In the genomic region with DNA sequence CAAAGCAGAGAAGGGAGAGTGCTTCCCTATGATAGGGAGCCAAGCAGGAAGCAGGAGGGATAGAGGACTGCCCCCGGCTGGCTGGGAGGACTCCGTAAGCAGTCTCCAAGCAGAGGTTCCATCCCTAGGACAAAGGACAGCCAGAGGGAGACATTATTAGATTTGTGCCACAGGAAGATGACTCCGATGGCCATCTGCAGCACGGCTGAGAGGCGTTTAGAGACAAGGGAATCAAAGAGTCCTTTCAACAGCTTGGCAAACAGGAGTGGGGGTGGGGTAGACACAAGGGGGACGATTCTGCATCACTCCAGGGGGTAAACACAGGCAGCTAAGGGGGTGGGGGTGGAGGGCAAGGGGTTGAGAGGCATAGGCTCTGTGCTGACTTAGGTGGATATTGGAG, we compare ENCODE assay signal across 18 mouse cellular contexts.
A peak's percentile ranks its signal among the peaks of the same experiment; 100 is the strongest.
DNase-seq lines count a peak whose midpoint lies in the region; ATAC-seq and TF ChIP-seq lines count a peak whose summit lies in the region.
"Had no signal": no experiment of that assay in that cellular context is flagged by ENCODE, and none has a peak within 500 bp of the region (broad histone marks: within the 10 kb centered on the region; RNA-seq: fewer than 3 reads in every experiment).

No protein-coding gene starts in this region.

- H3K9me3 ChIP-seq in intestine, embryonic 15.5 days: no peaks in the 10 kb centered on the region
- no peaks in the 10 kb centered on the region for H3K9me3 ChIP-seq in intestine, postnatal 0 days (ENCODE audit: control insufficient read depth)
- no peaks in the 10 kb centered on the region for H3K9me3 ChIP-seq in limb, embryonic 13.5 days
- H3K9me3 ChIP-seq: embryonic facial prominence, embryonic 15.5 days had no signal

- 0 out of 2 replicates have a peak, but pooled peaks cover 5% of the 10 kb centered on the region for H3K4me1 ChIP-seq in intestine, embryonic 15.5 days (replicated peaks)
- no peaks in the 10 kb centered on the region for H3K4me1 ChIP-seq in intestine, postnatal 0 days (replicated peaks; ENCODE audit: control insufficient read depth, insufficient read depth, low read length)
- peaks cover 15% of the 10 kb centered on the region for H3K4me1 ChIP-seq in limb, embryonic 13.5 days

- no peak overlapping the region for H3K4me3 ChIP-seq in intestine, embryonic 15.5 days (replicated peaks)
- H3K4me3 ChIP-seq in intestine, postnatal 0 days (ENCODE audit: low read depth, low read length): no peak overlapping the region
- H3K4me3 ChIP-seq in limb, embryonic 13.5 days: no peak overlapping the region
- H3K4me3 ChIP-seq: embryonic facial prominence, embryonic 15.5 days; forebrain, embryonic 15.5 days had no signal

- H3K9ac ChIP-seq in intestine, embryonic 15.5 days: no peak overlapping the region
- no peak overlapping the region for H3K9ac ChIP-seq in intestine, postnatal 0 days (ENCODE audit: low read depth, low read length)
- no peak overlapping the region for H3K9ac ChIP-seq in limb, embryonic 13.5 days
- H3K9ac ChIP-seq: embryonic facial prominence, embryonic 15.5 days; forebrain, embryonic 15.5 days; liver, embryonic 14.5 days; lung, embryonic 14.5 days had no signal

- H3K27ac ChIP-seq in intestine, embryonic 15.5 days: no peak overlapping the region
- H3K27ac ChIP-seq in intestine, postnatal 0 days (ENCODE audit: low read depth, low read length): no peak overlapping the region
- H3K27ac ChIP-seq in limb, embryonic 13.5 days: no peak overlapping the region
- H3K27ac ChIP-seq: embryonic facial prominence, embryonic 15.5 days; forebrain, embryonic 15.5 days; liver, embryonic 14.5 days had no signal

- no peak overlapping the region for H3K4me2 ChIP-seq in intestine, embryonic 15.5 days (replicated peaks)
- no peak overlapping the region for H3K4me2 ChIP-seq in intestine, postnatal 0 days (replicated peaks; ENCODE audit: low read depth)
- no peak overlapping the region for H3K4me2 ChIP-seq in limb, embryonic 13.5 days (replicated peaks)
- H3K4me2 ChIP-seq: embryonic facial prominence, embryonic 15.5 days; forebrain, embryonic 15.5 days; lung, embryonic 14.5 days had no signal

- DNase-seq in embryo, embryonic 11 days: peak; percentile 35
- DNase-seq in embryo, embryonic 9.5 days (ENCODE audit: extremely low spot score): no peak
- DNase-seq in MN1 (ENCODE audit: low spot score): peak; percentile 32
- DNase-seq in natural killer cell, adult 2 months (ENCODE audit: low spot score in 2 of 2): no peak
- DNase-seq: adrenal gland, postnatal 14 days; gastrocnemius, postnatal 25 days; heart, adult 18-20 months; kidney, adult 18-20 months; kidney, postnatal 4 days; lung, embryonic 14.5 days; thymus, adult 18-20 months; thymus, postnatal 4 days had no signal

- 40% methylated on average over 6 of the region's 6 CpGs for WGBS in intestine, embryonic 15.5 days
- 56% methylated on average over 6 of the region's 6 CpGs for WGBS in intestine, postnatal 0 days
- 32% methylated on average over 6 of the region's 6 CpGs for WGBS in limb, embryonic 13.5 days

- no peaks in the 10 kb centered on the region for H3K36me3 ChIP-seq in intestine, embryonic 15.5 days
- H3K36me3 ChIP-seq in intestine, postnatal 0 days (ENCODE audit: control insufficient read depth, insufficient read depth): no peaks in the 10 kb centered on the region
- H3K36me3 ChIP-seq in limb, embryonic 13.5 days: no peaks in the 10 kb centered on the region
- H3K36me3 ChIP-seq: embryonic facial prominence, embryonic 15.5 days; forebrain, embryonic 15.5 days had no signal

- peak; percentile 7; the same call in 1 of the 2 replicates for ATAC-seq in intestine, embryonic 15.5 days
- ATAC-seq in intestine, postnatal 0 days: no peak
- ATAC-seq in limb, embryonic 13.5 days (ENCODE audit: low FRiP score, low read depth): 0 out of 2 replicates have a peak, but pooled peaks have one; percentile 11
- ATAC-seq: forebrain, embryonic 15.5 days had no signal

- no peaks in the 10 kb centered on the region for H3K27me3 ChIP-seq in intestine, embryonic 15.5 days (replicated peaks)
- H3K27me3 ChIP-seq in intestine, postnatal 0 days (replicated peaks; ENCODE audit: control insufficient read depth, insufficient read depth, low read length): no peaks in the 10 kb centered on the region
- H3K27me3 ChIP-seq in limb, embryonic 13.5 days: no peaks in the 10 kb centered on the region
- H3K27me3 ChIP-seq: embryonic facial prominence, embryonic 15.5 days; forebrain, embryonic 15.5 days had no signal

- no peak for TF ChIP-seq CTCF in intestine, postnatal 0 days (IDR thresholded peaks at IDR 0.05; ENCODE audit: low read depth)

Comparison
In these comparisons a context has a peak if more than half of its experiments do, and no peak if none do; other contexts are left out.
1. DNase-seq: peak in embryo, embryonic 11 days (single experiment) and MN1 (single experiment); none in embryo, embryonic 9.5 days (single experiment) and natural killer cell, adult 2 months (0 of 2).